Mouse (Mus musculus) T-helper 2 cell (primary cell): ENCODE data around the gene Olfr1352.
"Not testable (repeated sequence)": the region's sequence is repeated elsewhere in the genome, so short reads cannot be mapped to it uniquely, and the experiment has no call there.

ENCODE experiments used
- in situ Hi-C: fragments of 300-600 bp; cut with MboI, MseI; formaldehyde crosslinking; loops from one replicate; pipeline ENCODE4 v1.15.1; 2025; ENCODE audit warnings: high pct_unique_total_duplicates

Olfr1352 gene

DNA sequence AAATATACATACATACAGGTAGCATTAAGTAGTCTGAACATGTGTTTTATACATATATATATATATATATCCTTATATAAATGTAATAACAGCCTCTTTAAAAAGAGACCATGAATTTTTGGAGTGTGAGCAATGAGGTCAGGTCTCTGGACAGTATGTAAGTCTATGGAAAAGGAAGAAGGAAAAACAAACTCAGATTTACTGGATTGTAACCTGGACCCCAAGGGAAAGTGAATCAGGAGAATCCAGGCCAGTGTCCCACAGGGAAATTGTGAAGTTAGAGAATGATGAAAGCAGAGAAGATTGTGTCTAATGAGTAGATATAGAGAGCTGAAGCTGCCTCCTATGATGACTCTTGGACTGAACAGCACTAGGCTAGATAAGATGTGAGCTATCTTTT is at the start of gene Olfr1352:
Gene Olfr1352, plus strand, starts transcription at position 301 of the 400 bp plus-strand sequence.
- in situ Hi-C loops, result loop anchor here (10.0 kb wide), 1 partner anchor 674 kb away; no protein-coding TSS in a partner anchor

DNA sequence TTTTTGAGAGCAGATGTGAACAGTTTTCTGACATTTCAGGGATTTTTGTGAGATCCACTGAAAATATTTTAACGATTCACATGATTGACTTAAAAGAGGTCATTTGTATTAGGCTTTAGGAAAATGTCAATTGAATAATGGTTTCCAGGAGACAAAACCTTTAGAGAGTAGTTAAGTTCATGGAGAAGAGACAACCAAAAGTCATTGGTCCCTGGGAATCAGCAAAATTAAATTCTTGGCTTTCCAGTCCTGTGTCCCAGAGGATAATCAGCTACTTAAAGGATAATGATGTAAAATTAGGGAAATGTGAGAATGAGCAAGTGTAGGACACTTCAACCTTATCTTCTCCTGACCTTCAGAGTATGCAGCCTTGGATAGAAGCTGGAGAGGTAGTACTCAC is 30.5 kb upstream of the Olfr1352 start, which contains the start of gene Olfr8:
Gene Olfr8, plus strand, starts transcription at position 301 of the 400 bp plus-strand sequence.
- in situ Hi-C loops, result not testable (repeated sequence)

DNA sequence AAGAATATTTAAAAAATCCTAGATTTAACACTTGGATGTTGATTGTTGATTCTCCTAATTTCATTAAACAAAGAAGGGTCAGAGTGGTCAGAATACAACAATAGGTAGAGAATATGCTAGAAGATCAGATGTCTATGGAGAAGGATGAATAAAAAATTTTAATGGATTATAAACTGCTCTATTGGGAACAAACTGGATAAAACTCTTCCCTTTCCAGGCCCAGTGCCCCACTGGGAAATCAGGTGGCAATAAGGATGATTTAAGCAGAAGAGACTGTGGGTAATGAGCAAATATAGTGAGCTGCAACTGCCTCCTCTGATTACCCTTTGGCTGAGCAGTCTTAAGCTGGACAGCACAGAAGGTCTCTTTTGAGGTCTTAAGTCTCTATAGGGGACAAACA is 17.8 kb upstream of the Olfr1352 start, which contains the start of gene Olfr1353:
Gene Olfr1353, plus strand, starts transcription at position 301 of the 400 bp plus-strand sequence.
- in situ Hi-C loops, result not testable (repeated sequence)

DNA sequence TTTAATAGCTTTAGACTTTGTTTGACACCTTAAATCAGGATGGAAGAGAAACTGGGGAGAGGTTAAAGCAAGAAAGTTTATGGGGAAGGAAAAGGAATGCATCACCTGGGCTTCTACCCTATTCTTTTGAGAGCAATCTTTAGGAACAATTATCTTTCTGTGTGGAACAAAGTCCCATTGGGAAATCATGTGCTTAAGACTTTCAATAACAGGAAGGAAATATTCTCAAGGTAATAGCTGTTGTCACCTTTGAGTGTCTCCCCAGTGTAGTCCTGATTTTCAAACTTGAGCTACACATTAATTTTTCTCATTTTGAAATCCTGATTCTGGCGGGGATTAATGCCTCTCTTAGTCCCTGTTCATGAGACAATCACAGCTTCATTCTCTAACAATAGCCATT is 31.3 kb downstream of the Olfr1352 start, which contains the start of gene Olfr1351:
Gene Olfr1351, plus strand, starts transcription at position 301 of the 400 bp plus-strand sequence.
- in situ Hi-C loops, result no loop called here

DNA sequence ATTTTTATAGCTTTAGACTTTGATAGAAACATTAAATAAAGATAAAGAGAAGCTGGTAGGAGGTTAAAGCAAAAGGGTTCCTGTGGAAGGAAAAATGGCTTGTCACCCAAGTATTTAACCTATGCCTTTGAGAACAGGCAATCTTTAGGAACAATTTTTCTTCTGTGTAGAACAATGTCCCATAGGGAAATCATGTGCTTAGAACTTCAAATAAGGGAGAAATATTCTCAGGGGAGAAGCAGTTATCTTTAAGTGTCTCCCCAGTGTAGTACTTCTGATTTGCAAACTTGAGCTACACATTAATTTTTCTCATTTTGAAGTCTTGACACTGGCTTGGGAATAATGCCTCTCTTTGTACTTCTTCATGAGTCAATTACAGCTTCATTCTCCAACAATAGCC is 47.6 kb downstream of the Olfr1352 start, which contains the start of gene Olfr57:
Gene Olfr57, plus strand, starts transcription at position 301 of the 400 bp plus-strand sequence.
- in situ Hi-C loops, result no loop called here
